Mouse (Mus musculus) MEL-GATA-1-ER (cell line): Measurements from ENCODE around the gene Anp32e.
"Not testable (repeated sequence)": the region's sequence is repeated elsewhere in the genome, so short reads cannot be mapped to it uniquely, and the experiment has no call there.

Experiments
- DNase-seq: peaks from one replicate; pipeline ENCODE4 v3.0.0-alpha.2; 2012; ENCODE audit warnings: low read depth; ENCODE audit errors: extremely low read depth

The Anp32e gene

DNA sequence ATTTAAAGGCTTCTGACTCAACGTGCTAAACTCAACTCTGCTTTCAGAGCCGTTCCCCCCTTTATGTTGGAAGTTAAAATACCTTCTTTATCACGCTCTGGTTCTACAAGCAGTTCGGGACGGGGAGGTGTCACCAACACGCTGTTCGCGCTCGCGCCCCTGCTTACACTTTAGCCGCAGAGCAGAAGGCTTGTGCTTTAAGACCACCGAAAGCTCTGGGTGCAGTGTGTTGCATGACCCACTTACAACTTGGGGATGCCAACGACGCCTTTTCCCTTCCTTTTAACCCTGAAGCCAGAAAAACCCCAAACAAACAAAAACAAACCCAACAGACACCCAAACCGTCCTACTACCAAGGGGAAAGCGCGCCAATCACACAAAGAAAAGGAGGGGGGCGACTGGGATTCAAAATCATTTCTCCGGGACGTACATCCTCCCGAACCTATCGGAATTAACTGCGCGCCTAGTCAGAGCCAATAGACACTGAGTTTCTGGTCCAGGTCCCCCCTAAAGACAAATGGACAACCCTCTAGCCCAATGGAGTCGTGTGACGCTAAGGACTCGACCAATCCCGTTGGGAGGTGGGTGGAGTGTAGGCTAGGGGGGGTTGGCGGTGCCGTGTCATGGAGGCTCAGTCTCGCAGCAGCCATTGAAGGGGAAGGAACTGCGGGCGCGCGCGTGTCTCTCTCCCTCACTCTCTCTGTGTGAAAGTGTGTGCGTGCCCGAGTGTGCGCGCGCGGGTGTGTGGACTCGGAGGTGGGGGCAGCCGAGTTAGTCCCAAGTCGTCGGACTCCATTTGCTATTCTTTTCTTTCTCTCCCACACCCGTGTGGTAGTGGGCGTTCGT is at the start of gene Anp32e:
Gene Anp32e (plus strand): TSS at position 589 of the 846 bp plus-strand sequence.
- DNase-seq: peak; percentile 100

DNA sequence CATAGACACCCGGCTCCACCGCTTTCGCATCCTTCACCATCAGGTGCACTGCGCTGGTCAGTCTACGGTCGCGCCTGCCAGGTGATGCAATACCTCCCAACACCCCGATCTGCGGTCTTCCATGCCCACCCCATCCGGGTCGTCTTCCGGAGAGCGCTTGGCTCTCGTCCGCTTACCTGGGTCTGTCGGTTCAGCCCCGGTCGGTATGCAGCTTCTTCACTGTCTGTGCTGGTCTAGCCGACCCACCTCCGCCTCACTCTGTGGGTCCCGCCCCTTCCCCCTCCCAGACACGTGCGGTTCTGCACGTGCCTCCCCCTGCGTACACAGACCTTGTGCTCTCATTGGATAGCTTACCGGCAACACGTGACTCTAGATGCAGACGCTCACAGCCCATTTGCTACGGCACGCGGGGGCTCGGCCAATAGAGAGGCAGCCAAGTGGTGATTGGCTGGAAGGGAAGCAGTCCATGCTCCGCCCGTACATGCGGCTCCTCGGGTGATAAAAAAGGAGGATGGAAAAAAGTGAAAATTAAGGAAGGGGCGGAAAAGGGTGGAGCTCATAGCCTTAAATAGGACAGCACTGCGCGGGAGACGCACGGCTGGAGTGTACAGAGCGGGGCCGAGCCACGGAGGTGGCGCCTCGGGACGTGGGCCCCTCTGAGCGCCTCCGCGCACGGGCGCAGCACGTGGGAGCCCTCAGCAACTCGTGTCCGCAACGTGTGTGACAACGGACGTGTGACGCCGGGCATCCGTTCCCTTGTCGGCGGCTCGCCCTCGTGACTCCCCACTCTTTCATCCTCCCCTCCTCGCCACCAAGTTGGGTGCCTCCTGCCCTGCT is 46.8 kb upstream of the Anp32e start, which contains the start of gene Ciart:
Gene Ciart (minus strand): TSS at position 273 of the 837 bp plus-strand sequence.
- peak; percentile 100 for DNase-seq

DNA sequence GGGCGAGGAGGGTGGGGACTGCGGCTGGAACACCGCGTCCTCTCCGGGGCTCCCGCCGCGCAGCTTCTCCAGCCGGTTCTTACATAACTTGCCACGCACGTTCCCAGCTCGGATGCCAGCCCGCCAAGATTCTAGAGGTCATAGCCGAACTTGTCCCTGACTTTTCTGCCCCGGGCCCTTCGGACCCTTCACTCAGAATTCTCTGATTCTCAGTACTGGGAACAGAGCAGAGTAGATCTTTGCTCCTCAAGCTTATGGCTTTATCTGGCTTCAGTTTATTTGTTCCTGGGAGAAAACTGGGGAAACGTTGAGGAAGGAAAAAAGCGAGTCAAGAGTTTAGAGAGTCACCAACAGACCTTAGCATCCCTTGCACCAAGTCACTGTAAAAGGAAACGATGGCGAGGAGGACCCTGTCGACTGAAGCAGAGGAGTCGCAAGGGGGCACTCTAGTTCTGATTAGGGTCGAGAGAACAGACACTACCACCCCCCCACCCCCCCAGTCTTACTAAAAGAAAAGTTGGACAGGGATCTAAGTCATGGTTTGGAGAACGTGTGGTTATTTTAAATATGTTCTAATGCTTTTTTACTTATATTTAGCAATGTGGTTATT is 46.1 kb upstream of the Anp32e start:
- peak; percentile 85 for DNase-seq

DNA sequence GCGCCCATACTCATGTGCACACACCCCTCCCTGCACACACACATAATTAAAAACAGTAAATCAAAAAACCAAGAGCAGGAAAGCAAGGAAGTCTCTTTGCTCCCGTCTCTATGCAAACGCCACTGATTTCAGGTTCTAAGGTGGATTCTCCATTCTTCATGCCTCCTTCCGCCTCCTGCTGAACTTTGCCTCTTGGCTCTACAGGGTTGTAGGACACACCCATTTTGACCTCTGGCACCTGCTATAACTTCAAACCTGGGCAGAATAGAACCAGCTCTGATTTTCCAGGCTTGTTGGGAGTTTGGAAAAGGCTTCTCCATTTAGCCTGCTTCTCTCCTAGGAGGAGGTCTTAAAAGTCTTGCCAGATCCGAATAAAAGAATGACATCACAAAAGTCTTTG is 44.6 kb upstream of the Anp32e start:
- no peak for DNase-seq

DNA sequence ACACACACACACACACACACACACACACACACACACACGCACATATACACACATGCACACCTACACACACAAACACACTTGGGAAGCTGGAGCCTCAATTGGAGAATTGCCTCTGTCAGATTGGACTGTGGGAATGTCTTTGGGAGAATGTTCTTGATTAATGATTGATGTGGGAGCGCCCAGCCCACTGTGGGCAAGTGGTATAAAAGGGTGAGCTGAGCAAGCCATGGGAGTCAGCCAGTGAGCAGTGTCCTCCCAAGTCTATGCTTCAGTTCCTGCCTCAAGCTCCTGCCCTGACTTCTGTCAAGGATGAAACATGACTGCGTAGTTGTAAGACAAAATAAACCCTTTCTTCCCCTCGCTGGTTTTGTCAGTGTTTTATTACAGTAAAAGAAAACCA is 41.5 kb upstream of the Anp32e start:
- no peak for DNase-seq

DNA sequence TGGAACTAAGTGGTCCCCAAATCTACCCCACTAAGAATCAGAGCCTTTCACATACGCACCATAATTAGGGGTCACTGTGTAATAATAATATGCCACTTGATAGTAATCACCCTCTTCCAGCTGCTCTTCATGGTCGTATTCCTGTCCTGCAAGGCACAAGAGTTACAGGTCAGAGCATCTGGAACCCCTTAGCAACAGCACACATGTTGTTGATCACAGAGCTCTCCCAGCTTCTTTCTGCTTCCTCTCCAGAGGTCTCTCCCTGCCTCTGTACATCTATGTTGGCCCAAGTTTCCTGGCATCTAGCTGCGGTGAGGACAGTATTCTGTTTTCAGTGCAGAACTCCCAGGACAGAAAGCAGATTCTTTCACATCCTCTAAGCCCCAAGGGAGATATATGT is 39.4 kb upstream of the Anp32e start:
- no peak for DNase-seq

DNA sequence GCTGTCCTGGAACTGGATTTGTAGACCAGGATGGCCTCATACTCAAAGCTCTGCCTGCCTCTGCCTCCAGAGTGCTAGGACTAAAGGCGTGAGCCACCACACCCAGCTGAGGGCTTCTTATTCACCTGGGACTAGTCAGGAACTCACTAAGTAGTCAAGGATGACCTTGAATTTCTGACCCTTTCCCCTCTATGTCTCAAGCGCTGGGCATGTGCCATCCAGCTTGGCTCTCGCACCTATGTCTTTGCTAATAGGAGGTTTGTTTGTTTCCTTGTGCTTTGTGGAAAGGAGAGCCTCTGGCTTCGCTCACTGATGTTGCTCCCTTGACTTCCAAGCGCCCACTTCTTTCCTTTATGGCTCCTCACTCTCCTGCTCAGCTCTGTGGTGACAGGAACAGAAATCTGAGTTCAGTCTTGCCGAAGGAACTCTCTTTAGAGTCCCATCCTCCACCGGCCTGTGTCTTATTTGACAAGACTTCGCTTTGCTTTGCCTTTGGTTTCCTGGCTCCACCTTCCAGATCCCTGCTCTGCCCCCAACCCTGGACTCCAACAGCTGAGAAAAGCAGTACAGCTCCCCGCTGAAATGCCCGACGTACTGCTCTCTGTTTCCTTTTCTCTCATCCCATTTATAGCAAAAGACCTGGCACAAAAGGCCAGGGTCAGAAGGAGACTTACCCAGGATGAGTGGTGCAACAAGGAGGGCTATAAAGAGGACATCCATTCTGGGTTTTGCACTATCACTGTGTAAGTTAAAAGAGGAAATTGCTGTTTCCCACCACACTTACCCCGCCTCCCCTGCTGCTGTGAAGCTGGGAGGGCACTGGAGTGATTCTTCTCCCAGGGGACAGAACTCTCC is 37.6 kb upstream of the Anp32e start, which contains the start of gene BC028528:
Gene BC028528 (minus strand): TSS at position 795 of the 855 bp plus-strand sequence.
- peak; percentile 87 for DNase-seq

DNA sequence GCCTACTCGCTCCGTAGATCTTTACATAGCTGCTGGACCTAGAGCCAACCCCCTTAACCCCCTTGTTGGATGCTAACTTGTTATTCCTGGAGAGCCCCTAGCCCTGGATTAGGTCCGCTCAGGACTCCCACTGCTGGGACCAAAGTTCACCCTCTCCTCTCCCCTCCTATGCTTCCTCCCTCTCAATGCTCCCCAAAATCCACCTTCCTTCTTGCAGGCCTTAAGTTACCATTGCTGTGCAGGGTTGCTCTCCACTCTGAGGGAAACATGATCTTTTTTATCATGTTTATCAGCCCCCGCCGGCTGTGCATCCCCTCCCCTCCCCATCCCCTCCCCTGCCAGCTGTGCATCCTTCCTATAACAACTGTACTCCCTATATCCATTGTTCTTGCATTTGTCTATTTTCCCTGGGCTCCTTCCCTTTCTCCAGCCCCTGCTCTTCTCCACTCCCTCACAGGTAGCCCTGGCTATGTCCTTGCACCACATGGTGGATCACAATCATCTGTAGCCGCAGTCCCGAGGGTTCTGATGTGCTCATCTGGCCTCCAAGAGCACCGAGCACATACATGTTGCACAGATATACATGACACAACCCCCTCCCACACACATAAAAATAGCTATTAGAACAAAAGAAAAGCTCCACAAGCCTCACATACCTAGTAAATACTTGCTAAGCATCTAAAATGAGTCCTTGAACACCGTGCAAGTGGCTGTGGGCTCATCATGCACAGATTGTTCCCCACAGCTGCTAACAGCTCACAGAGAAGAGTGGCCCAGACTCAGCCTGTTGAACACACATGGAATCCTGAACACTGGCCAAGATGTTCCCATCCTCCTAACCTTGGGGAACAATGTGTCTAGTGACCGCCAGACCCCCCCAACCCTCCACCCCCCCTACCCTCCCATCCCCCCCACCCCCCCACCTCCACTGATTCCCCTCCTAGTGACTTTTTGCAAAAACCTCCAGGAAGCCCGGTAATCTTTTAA is 36.7 kb upstream of the Anp32e start:
- DNase-seq: no peak

DNA sequence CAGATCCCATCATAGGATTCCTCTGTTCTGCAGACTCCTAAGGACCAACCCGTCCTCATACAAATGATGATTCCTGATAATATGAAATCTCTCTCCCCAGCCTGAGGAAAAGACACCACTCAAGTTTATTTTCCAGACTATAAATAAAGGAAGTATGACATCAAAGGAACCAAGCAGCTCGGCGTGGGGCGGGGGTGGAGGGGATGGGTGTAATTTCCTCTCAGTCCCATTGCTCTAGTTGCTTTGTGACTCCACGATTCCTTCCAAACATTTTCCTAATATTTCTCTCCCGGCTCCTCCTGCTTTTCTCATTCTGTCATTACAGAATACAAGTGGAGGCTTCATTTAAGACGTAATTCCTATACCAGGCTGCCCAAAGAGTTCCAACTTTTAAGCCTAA is 35.9 kb upstream of the Anp32e start:
- DNase-seq: peak; percentile 60

DNA sequence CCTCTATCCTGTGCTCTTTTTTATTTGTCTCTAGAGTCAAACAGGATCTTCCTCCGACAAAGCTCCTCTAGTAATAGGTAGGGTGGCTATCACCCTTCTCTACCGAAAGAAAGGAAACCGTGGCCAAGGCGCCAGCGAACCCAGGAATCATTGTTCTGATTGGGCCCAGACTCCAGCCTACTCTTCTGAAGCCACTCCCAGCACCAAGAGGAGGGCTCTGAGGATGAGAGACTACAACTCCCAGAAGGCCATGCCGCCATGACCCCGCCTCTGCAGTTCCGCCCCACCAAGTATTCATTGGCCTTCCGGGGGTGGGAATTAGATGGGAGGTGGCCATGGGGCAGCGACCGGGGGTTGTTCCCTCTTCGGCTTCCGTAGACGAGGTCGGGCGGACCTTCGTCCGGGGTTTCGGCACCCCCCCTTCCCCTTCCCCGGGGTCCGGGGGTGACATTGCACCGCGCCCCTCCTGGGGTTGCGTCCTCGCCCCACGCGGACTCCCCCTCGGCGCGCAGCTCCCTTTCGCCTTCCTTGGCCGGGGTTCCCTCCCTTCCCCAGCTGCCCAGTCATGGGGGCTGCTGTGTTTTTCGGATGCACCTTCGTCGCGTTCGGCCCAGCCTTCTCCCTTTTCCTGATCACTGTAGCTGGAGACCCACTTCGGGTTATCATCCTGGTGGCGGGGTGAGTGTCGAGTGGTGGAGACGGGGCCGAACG is 35.3 kb upstream of the Anp32e start, which contains the start of gene Aph1a:
Gene Aph1a (plus strand): TSS at position 364 of the 711 bp plus-strand sequence.
- peak; percentile 100 for DNase-seq

DNA sequence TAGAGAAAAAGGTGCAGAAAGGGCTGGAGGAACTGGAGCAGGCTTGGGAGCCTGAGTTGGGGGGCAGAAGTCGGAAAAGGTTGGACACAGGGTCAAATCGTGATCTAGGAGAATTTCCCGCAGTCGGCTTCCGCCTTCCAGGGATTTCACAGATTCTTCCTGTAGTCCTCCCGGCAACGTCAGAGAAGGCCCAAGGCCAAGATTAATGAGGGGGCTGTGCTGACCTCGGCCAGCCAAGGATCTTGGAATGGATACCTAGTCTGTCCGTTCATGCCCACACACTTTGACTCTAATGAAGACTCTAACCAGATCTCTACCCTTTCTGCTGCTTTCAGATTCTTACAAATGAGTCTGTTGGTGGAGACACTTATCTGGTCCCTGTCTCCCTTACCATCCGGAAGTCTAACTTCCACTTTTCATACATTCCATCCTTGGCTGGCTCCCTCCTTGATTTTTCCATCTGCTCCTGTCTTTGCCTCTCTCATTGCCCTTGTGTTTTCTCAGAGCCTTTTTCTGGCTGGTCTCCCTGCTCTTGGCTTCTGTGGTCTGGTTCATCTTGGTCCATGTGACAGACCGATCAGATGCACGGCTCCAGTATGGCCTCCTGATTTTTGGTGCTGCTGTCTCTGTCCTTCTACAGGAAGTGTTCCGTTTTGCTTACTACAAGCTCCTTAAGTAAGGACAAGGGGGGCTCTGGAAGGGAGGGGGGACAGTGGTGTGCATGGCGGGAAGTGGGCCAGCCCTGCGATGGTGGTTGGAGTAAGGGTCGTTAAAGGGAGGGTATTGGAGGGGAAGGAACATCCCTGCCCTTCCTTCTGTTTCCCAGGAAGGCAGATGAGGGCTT is 34.5 kb upstream of the Anp32e start:
- peak; percentile 73 for DNase-seq

DNA sequence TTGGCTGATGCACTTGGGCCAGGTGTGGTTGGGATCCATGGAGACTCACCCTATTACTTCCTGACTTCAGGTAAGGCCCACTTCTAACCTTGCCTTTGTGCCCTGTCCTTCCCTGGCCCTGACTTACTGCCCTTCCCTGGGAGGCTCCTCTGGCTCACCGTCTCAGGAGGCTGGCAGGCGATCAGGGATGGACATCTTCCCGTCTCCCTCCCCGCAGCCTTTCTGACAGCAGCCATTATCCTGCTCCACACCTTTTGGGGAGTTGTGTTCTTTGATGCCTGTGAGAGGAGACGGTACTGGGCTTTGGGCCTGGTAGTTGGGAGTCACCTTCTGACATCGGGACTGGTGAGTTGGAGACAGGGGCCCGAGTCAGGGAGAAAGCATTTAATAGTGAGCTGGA is 33.5 kb upstream of the Anp32e start:
- not testable (repeated sequence) for DNase-seq

DNA sequence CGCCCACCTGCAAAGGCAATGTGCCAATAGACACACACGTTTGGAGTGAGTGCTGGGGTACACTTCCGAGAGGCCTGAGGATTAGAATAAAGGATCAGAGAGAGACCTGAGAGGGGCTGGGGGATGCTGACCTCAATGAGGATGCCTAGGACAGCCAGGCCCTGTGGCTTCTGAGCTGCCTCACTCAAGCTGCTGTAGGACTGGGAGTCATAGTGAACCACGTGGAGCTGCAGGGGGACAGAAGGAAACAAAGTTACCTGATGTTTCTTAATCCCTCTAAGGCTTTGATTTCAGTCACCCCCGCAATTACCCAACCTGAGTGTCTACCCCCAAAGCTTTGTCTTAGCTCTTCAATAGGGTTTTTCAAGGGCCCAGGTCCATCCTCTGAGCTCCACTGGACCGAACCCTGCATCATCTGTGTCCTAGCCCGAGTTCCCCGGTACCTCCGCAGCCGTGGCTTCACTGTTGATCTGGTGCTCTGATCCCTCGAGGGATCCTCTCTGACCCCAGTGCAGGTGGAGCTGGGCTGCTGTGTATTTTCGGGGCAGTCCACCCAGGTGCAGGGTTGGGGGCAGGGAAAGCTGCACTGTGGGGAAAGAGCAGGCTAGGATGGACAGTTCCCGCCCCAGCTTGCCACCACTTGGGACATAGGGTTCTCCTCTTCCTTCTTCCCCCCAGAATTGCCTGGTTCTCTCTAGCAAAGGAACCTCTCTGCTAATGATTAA is 29.1 kb upstream of the Anp32e start:
- DNase-seq: no peak

DNA sequence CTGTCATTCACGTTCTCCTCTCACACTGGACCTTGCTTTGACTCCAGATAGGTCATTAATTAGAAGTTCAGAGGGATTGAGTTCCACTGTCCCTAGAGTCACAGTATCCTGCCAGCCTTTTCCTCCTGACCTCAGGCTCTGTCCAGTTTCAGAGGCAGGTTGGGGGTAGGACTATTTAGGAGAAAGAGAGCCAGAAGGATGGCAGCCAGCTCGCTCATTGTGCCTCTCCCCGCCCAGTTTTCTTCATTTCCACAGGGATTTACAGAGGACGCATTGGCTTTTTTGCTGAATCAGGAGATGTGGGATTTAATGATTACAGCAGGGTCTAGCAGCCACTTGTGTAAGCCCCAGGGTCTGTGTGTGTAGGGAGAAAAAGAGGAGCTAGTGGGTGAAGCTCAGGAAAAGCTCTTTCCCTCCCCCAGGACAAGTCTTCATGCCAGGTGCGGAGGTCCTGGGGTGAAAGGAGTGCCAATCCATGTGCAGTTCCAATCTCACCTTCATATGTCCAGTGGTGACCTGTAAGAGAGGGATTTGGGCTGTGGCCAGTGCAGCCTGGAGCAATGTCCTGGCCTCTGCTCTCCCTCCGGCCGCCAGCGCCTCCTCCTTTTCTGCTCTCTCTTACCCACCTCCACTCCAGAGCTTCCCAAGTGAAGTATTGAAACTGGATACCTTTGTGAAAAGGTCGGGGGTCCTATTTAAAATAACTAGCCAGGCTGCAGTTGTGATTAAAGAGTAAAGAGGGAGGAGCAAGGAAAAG is 27.3 kb upstream of the Anp32e start:
- no peak for DNase-seq

DNA sequence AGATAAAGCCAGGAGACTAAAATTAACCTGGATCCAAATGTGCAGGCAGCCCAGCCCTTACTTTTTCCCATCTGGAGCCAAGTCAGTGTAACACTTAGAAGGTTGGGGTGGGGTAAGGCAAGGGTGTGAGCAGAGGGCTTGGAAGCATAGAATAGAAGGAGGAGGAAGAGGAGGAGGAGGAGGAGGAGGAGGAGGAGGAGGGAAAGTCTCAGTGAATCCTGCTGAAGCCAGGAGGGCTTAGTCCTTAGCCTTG is 26.7 kb upstream of the Anp32e start:
- DNase-seq: no peak

DNA sequence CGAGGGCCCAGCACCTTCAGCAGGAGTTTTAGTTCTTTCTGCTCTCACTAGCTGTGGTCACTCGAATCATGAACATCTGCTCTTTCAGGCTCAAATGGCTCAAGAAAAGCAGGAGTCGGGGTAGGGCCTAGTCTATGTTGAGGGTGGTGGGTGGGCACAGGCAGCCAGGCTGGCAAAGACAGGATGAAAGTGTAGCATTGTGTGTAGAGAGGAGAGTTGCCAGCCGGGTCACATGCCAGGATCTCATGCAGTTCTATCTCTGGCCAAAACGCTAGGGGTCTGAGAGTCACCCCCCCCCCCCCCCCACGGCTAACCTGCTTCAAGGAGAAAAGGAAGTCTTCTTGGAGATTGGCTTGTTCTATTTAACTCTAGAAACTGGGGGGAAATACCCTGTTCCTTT is 26.4 kb upstream of the Anp32e start:
- no peak for DNase-seq
